Comparison of ENCODE assay signal across 17 mouse cellular contexts in genomic region chr1:193302093-193302405, GRCm38 (mm10). TPM values are rescaled to one million over a fixed set of nuclear protein-coding genes. Genes with fewer than 3 reads are reported as not detected.
DNase-seq lines count a peak whose midpoint lies in the region; ATAC-seq and TF ChIP-seq lines count a peak whose summit lies in the region.
"Had no signal": no experiment of that assay in that cellular context is flagged by ENCODE, and none has a peak within 500 bp of the region (broad histone marks: within the 10 kb centered on the region; RNA-seq: fewer than 3 reads in every experiment).

No protein-coding gene starts in this region.

- peak; percentile 14; the same call in 1 of the 2 replicates for ATAC-seq in liver, embryonic 14.5 days (ENCODE audit: insufficient read depth)
- ATAC-seq in liver, postnatal 0 days: no peak
- ATAC-seq in embryonic facial prominence, embryonic 15.5 days (ENCODE audit: insufficient number of reproducible peaks, low FRiP score, low TSS enrichment, low read depth): no peak
- ATAC-seq in kidney, embryonic 14.5 days (ENCODE audit: low FRiP score, low TSS enrichment): no peak
- ATAC-seq: hindbrain, embryonic 16.5 days; midbrain, embryonic 13.5 days had no signal

- no peak overlapping the region for H3K4me2 ChIP-seq in liver, embryonic 14.5 days (ENCODE audit: low read depth)
- H3K4me2 ChIP-seq in liver, postnatal 0 days (ENCODE audit: low read depth, low read length): no peak overlapping the region
- peak overlapping the region; percentile 34 for H3K4me2 ChIP-seq in embryonic facial prominence, embryonic 15.5 days (replicated peaks)
- no peak overlapping the region for H3K4me2 ChIP-seq in kidney, embryonic 14.5 days (replicated peaks; ENCODE audit: low read depth, low read length)
- H3K4me2 ChIP-seq: midbrain, embryonic 13.5 days had no signal

- WGBS in liver, embryonic 14.5 days (ENCODE audit: insufficient replicate concordance): 44% methylated on average over 8 of the region's 8 CpGs
- 57% methylated on average over 8 of the region's 8 CpGs for WGBS in liver, postnatal 0 days (ENCODE audit: insufficient replicate concordance)
- WGBS in embryonic facial prominence, embryonic 15.5 days: 49% methylated on average over 8 of the region's 8 CpGs
- WGBS in small intestine, adult 2 months: 25% methylated on average over 8 of the region's 8 CpGs
- WGBS in kidney, embryonic 14.5 days: 61% methylated on average over 8 of the region's 8 CpGs

- H3K9me3 ChIP-seq in liver, embryonic 14.5 days (ENCODE audit: control insufficient read depth, low read length): no peaks in the 10 kb centered on the region
- no peaks in the 10 kb centered on the region for H3K9me3 ChIP-seq in liver, postnatal 0 days (ENCODE audit: low read length)
- no peaks in the 10 kb centered on the region for H3K9me3 ChIP-seq in ES-Bruce4 (replicated peaks; ENCODE audit: control insufficient read depth, insufficient read depth, low read length, poor library complexity, severe bottlenecking)
- H3K9me3 ChIP-seq in embryonic facial prominence, embryonic 15.5 days (replicated peaks): no peaks in the 10 kb centered on the region
- no peaks in the 10 kb centered on the region for H3K9me3 ChIP-seq in kidney, embryonic 14.5 days (ENCODE audit: control insufficient read depth, low read length)
- H3K9me3 ChIP-seq: midbrain, embryonic 13.5 days had no signal

- TF ChIP-seq POLR2A in ES-Bruce4 (IDR thresholded peaks at IDR 0.05; ENCODE audit: insufficient read depth, low read length): no peak
- TF ChIP-seq POLR2A in small intestine, adult 2 months (IDR thresholded peaks at IDR 0.05; ENCODE audit: low read depth, low read length): no peak

- no peaks in the 10 kb centered on the region for H3K4me1 ChIP-seq in liver, embryonic 14.5 days (replicated peaks; ENCODE audit: control insufficient read depth in 2 of 2, insufficient read depth in 2 of 2, low read length in 1 of 2)
- H3K4me1 ChIP-seq in liver, postnatal 0 days (ENCODE audit: insufficient read depth): 0 out of 2 replicates have a peak, but pooled peaks cover under 1% of the 10 kb centered on the region
- H3K4me1 ChIP-seq in ES-Bruce4 (ENCODE audit: control insufficient read depth, insufficient read depth, low read length): no peaks in the 10 kb centered on the region
- H3K4me1 ChIP-seq in embryonic facial prominence, embryonic 15.5 days: peaks cover 7% of the 10 kb centered on the region; the same call in 1 of the 2 replicates
- peaks cover 21% of the 10 kb centered on the region; the same call in 1 of the 2 replicates for H3K4me1 ChIP-seq in small intestine, adult 2 months (ENCODE audit: control insufficient read depth, insufficient read depth, insufficient read length, low read length)
- no peaks in the 10 kb centered on the region for H3K4me1 ChIP-seq in kidney, embryonic 14.5 days (ENCODE audit: control insufficient read depth, insufficient read depth, low read length)

- no peaks in the 10 kb centered on the region for H3K36me3 ChIP-seq in liver, embryonic 14.5 days (replicated peaks; ENCODE audit: control insufficient read depth, insufficient read depth, low read depth)
- no peaks in the 10 kb centered on the region for H3K36me3 ChIP-seq in liver, postnatal 0 days (replicated peaks; ENCODE audit: insufficient read depth, low read length)
- H3K36me3 ChIP-seq in ES-Bruce4 (ENCODE audit: control insufficient read depth, insufficient read depth, low read length, poor library complexity, severe bottlenecking): no peaks in the 10 kb centered on the region
- no peaks in the 10 kb centered on the region for H3K36me3 ChIP-seq in embryonic facial prominence, embryonic 15.5 days
- H3K36me3 ChIP-seq in small intestine, adult 2 months (ENCODE audit: control insufficient read depth, insufficient read depth, low read length): no peaks in the 10 kb centered on the region
- H3K36me3 ChIP-seq in kidney, embryonic 14.5 days (ENCODE audit: control insufficient read depth, insufficient read depth, low read length): no peaks in the 10 kb centered on the region
- H3K36me3 ChIP-seq: midbrain, embryonic 13.5 days had no signal

- TF ChIP-seq EP300 in liver, embryonic 14.5 days (IDR thresholded peaks at IDR 0.05; ENCODE audit: low read depth): no peak
- TF ChIP-seq EP300 in liver, postnatal 0 days (IDR thresholded peaks at IDR 0.05; ENCODE audit: low read depth): no peak
- no peak for TF ChIP-seq EP300 in ES-Bruce4 (IDR thresholded peaks at IDR 0.05; ENCODE audit: insufficient read depth, low read depth, low read length)

- no peak overlapping the region for H3K27ac ChIP-seq in liver, embryonic 14.5 days
- H3K27ac ChIP-seq in liver, postnatal 0 days (ENCODE audit: low read depth): no peak overlapping the region
- no peak overlapping the region for H3K27ac ChIP-seq in ES-Bruce4 (ENCODE audit: insufficient read depth, low read length)
- H3K27ac ChIP-seq in embryonic facial prominence, embryonic 15.5 days (replicated peaks): 0 out of 2 replicates have a peak overlapping the region, but pooled peaks have one; percentile 31
- H3K27ac ChIP-seq in small intestine, adult 2 months (ENCODE audit: insufficient read depth, low read depth, low read length): peak overlapping the region; percentile 43
- no peak overlapping the region for H3K27ac ChIP-seq in kidney, embryonic 14.5 days (ENCODE audit: low read depth, low read length)
- H3K27ac ChIP-seq: midbrain, embryonic 13.5 days had no signal

- no peak overlapping the region for H3K4me3 ChIP-seq in liver, embryonic 14.5 days (ENCODE audit: insufficient read depth in 1 of 2, low read depth in 2 of 2, low read length in 2 of 2)
- no peak overlapping the region for H3K4me3 ChIP-seq in liver, postnatal 0 days (ENCODE audit: low read depth, low read length)
- H3K4me3 ChIP-seq in ES-Bruce4 (ENCODE audit: low read depth, low read length): 0 out of 2 replicates have a peak overlapping the region, but pooled peaks have one; percentile 7
- peak overlapping the region; percentile 25 for H3K4me3 ChIP-seq in embryonic facial prominence, embryonic 15.5 days (replicated peaks)
- peak overlapping the region; percentile 32 for H3K4me3 ChIP-seq in small intestine, adult 2 months (ENCODE audit: low read depth, low read length)
- H3K4me3 ChIP-seq in kidney, embryonic 14.5 days (ENCODE audit: low read length): no peak overlapping the region
- H3K4me3 ChIP-seq: midbrain, embryonic 13.5 days had no signal

- no peak for DNase-seq in liver, embryonic 14.5 days (ENCODE audit: low read depth in 3 of 3, low spot score in 3 of 3)
- no peak for DNase-seq in liver, postnatal 0 days
- no peak for DNase-seq in right cerebral cortex, postnatal 36 days (ENCODE audit: low spot score in 2 of 2)
- DNase-seq: cerebellum, postnatal 36 days; gastrocnemius, postnatal 10 days; heart, adult 18-20 months; kidney, adult 8-10 months; kidney, postnatal 36 days; retina, postnatal 1 day; thymus, postnatal 14 days had no signal

- H3K9ac ChIP-seq in liver, embryonic 14.5 days (replicated peaks): no peak overlapping the region
- no peak overlapping the region for H3K9ac ChIP-seq in liver, postnatal 0 days (replicated peaks)
- no peak overlapping the region for H3K9ac ChIP-seq in ES-Bruce4 (ENCODE audit: low read depth, poor library complexity, severe bottlenecking)
- H3K9ac ChIP-seq in embryonic facial prominence, embryonic 15.5 days: no peak overlapping the region
- no peak overlapping the region for H3K9ac ChIP-seq in kidney, embryonic 14.5 days (ENCODE audit: low read depth, low read length)
- H3K9ac ChIP-seq: midbrain, embryonic 13.5 days had no signal

- no peak for TF ChIP-seq CTCF in liver, embryonic 14.5 days (IDR thresholded peaks at IDR 0.05; ENCODE audit: low read depth)
- TF ChIP-seq CTCF in liver, postnatal 0 days (IDR thresholded peaks at IDR 0.05; ENCODE audit: low read depth): no peak
- no peak for TF ChIP-seq CTCF in ES-Bruce4 (IDR thresholded peaks at IDR 0.05; ENCODE audit: low read depth, low read length)
- no peak for TF ChIP-seq CTCF in small intestine, adult 2 months (IDR thresholded peaks at IDR 0.05; ENCODE audit: extremely low read depth, insufficient read length, insufficient replicate concordance, low read depth, low read length)

- H3K27me3 ChIP-seq in liver, embryonic 14.5 days (ENCODE audit: control insufficient read depth, insufficient read depth, low read length): no peaks in the 10 kb centered on the region
- H3K27me3 ChIP-seq in liver, postnatal 0 days (ENCODE audit: insufficient read depth, low read length): no peaks in the 10 kb centered on the region
- H3K27me3 ChIP-seq in ES-Bruce4 (ENCODE audit: control insufficient read depth, insufficient read depth, low read length, poor library complexity, severe bottlenecking): no peaks in the 10 kb centered on the region
- no peaks in the 10 kb centered on the region for H3K27me3 ChIP-seq in embryonic facial prominence, embryonic 15.5 days
- no peaks in the 10 kb centered on the region for H3K27me3 ChIP-seq in small intestine, adult 2 months (ENCODE audit: control insufficient read depth, insufficient read depth, low read length)
- no peaks in the 10 kb centered on the region for H3K27me3 ChIP-seq in kidney, embryonic 14.5 days (ENCODE audit: control insufficient read depth, insufficient read depth, low read length)
- H3K27me3 ChIP-seq: midbrain, embryonic 13.5 days had no signal

RNA-seq across cellular contexts. Expression of gene G0s2, which starts 29.0 kb away (rescaled TPM):
- 54.9 and 57.0 TPM in 2 replicates for polyA plus RNA-seq in liver, embryonic 14.5 days (2012; rRNA removed)
- polyA plus RNA-seq in liver, embryonic 14.5 days (2014; fragmentation: Nextera tagmentation; extraction: Ambion mirVana): 65.5 and 71.8 TPM in 2 replicates
- polyA plus RNA-seq in liver, postnatal 0 days (2015; fragmentation: Nextera tagmentation; extraction: Ambion mirVana): 269 and 386 TPM in 2 replicates
- not detected in 2 replicates for polyA plus RNA-seq in ES-Bruce4 (2011; ENCODE audit: insufficient read depth, insufficient read length, low read depth, missing spikeins)
- 29.5 and 30.8 TPM in 2 replicates for polyA plus RNA-seq in embryonic facial prominence, embryonic 15.5 days (2015; fragmentation: Nextera tagmentation; extraction: Ambion mirVana)
- 14.2 and 22.5 TPM in 2 replicates for polyA plus RNA-seq in small intestine, adult 2 months (2012; rRNA removed)
- 17.9 and 26.5 TPM in 2 replicates for polyA plus RNA-seq in kidney, embryonic 14.5 days (2014; fragmentation: Nextera tagmentation; extraction: Ambion mirVana)

RNA-seq across cellular contexts. Expression of gene Hsd11b1, which starts 38.2 kb away (rescaled TPM):
- 1.4 and 2.1 TPM in 2 replicates for polyA plus RNA-seq in liver, embryonic 14.5 days (2012; rRNA removed)
- 3.3 and 5.5 TPM in 2 replicates for polyA plus RNA-seq in liver, embryonic 14.5 days (2014; fragmentation: Nextera tagmentation; extraction: Ambion mirVana)
- polyA plus RNA-seq in liver, postnatal 0 days (2015; fragmentation: Nextera tagmentation; extraction: Ambion mirVana): 252 and 257 TPM in 2 replicates
- polyA plus RNA-seq in ES-Bruce4 (2011; ENCODE audit: insufficient read depth, insufficient read length, low read depth, missing spikeins): not detected in 2 replicates
- 6.8 and 6.9 TPM in 2 replicates for polyA plus RNA-seq in embryonic facial prominence, embryonic 15.5 days (2015; fragmentation: Nextera tagmentation; extraction: Ambion mirVana)
- polyA plus RNA-seq in small intestine, adult 2 months (2012; rRNA removed): 3.1 and 3.3 TPM in 2 replicates
- polyA plus RNA-seq in kidney, embryonic 14.5 days (2014; fragmentation: Nextera tagmentation; extraction: Ambion mirVana): 0.46 and 1.6 TPM in 2 replicates
- polyA plus RNA-seq: embryonic facial prominence, embryonic 11.5 days; midbrain, embryonic 13.5 days had no signal

Comparison
In these comparisons a context has a peak if more than half of its experiments do, and no peak if none do; other contexts are left out.
1. RNA of gene Hsd11b1, which starts 38.2 kb away (polyA plus RNA-seq): 252 to 257 TPM in liver, postnatal 0 days; 6.8 to 6.9 TPM in embryonic facial prominence, embryonic 15.5 days, 1.4 to 5.5 TPM in liver, embryonic 14.5 days, 3.1 to 3.3 TPM in small intestine, adult 2 months, 0.46 to 1.6 TPM in kidney, embryonic 14.5 days and not detected in ES-Bruce4; every median in the first group is over 10 times any median in the second.
2. H3K27ac ChIP-seq: peak in embryonic facial prominence, embryonic 15.5 days (single experiment) and small intestine, adult 2 months (single experiment); none in liver, embryonic 14.5 days (single experiment), liver, postnatal 0 days (single experiment), ES-Bruce4 (single experiment) and kidney, embryonic 14.5 days (single experiment).
3. H3K4me3 ChIP-seq: peak in ES-Bruce4 (single experiment), embryonic facial prominence, embryonic 15.5 days (single experiment) and small intestine, adult 2 months (single experiment); none in liver, embryonic 14.5 days (0 of 2), liver, postnatal 0 days (single experiment) and kidney, embryonic 14.5 days (single experiment).
4. RNA of gene G0s2, which starts 29.0 kb away (polyA plus RNA-seq): 269 to 386 TPM in liver, postnatal 0 days, 54.9 to 71.8 TPM in liver, embryonic 14.5 days, 29.5 to 30.8 TPM in embryonic facial prominence, embryonic 15.5 days, 17.9 to 26.5 TPM in kidney, embryonic 14.5 days and 14.2 to 22.5 TPM in small intestine, adult 2 months; not detected in ES-Bruce4; every median in the first group is over 10 times any median in the second.